Mouse (Mus musculus) duodenum, adult 2 months (tissue): ENCODE data around the gene Ctsj. TPM values are rescaled to one million over a fixed set of nuclear protein-coding genes. Genes with fewer than 3 reads are reported as not detected.

ENCODE experiments used
- polyA plus RNA-seq: library from polyadenylated mRNA; depleted of rRNA; stranded (reverse); fragments of >200 nt; gene quantifications from 2 replicates; pipeline ENCODE4 v1.2.3, GENCODE M21; 2012; ENCODE audit warnings: low replicate concordance; rRNA removed

The Ctsj gene
- polyA plus RNA-seq = not detected in 2 replicates

DNA sequence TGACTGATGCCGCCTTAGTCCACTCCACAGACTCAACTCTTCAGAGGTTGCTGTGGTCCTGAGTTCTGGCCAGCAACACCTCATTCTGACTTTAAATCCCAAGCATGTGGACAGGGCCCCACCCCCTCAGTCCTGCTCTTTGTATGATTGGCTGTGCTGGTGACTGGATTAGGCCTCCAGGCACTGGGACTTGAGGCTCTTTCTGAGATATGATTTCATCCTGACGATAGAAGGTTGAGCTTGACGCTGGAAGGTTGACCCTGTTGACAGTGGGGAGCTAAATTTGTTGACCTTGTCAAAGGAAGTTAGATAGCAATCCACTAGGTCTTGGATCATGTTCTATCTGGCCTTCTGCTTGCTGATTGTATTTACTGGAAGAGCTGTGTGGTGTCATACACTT lies at the start of gene Ctsj:
TSS of gene Ctsj (minus strand) at position 101 of the 400 bp plus-strand sequence.

DNA sequence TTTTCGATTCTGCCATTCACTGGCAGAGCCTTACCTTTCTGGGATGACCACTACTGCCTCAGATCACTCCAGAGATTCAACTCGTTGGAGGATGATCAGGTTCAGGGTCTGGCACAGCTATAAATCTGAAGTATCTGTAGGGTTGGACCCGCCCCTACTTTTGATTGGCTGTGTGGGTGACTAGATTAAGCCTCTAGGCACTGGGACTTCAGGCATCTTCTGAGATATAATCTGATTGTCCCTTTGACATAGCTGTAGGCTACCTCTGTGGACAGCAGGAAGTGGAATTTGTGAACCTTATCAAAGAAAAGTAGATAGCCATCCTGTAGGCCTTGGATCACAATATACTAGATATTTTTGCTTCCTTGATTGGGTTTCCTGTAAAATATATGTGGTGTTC lies 34.8 kb upstream of the Ctsj start, which contains the start of gene Ctsq:
TSS of gene Ctsq (minus strand) at position 101 of the 400 bp plus-strand sequence.

Other genes with a start within 250 kb of the Ctsj start
- not detected in 2 replicates for gene BC051665, start 219.6 kb downstream of the Ctsj start, polyA plus RNA-seq
- gene Ctsll3, start 203.1 kb downstream of the Ctsj start, polyA plus RNA-seq = not detected in 2 replicates
- not detected in 2 replicates for gene 4930486L24Rik, start 141.5 kb downstream of the Ctsj start, polyA plus RNA-seq
- gene Gm49392, start 109.1 kb downstream of the Ctsj start, polyA plus RNA-seq = not detected in 2 replicates
- gene Ctla2b, start 108.5 kb downstream of the Ctsj start, polyA plus RNA-seq = 0.16 TPM in 1 of 2 replicates, not detected in the other
- gene Tpbpb, start 101.1 kb downstream of the Ctsj start, polyA plus RNA-seq = not detected in 2 replicates
- gene Gm49393, start 70.4 kb downstream of the Ctsj start, polyA plus RNA-seq = not detected in 2 replicates
- not detected in 2 replicates for gene Gm49391, start 69.4 kb downstream of the Ctsj start, polyA plus RNA-seq
- gene Ctla2a, start 69.3 kb downstream of the Ctsj start, polyA plus RNA-seq = 0.17 and 0.44 TPM in 2 replicates
- not detected in 2 replicates for gene Tpbpa, start 64.0 kb downstream of the Ctsj start, polyA plus RNA-seq
- gene Ctsq, start 34.7 kb upstream of the Ctsj start, polyA plus RNA-seq = not detected in 2 replicates
- not detected in 2 replicates for gene Ctsr, start 158.3 kb upstream of the Ctsj start, polyA plus RNA-seq
- not detected in 2 replicates for gene Cts6, start 197.5 kb upstream of the Ctsj start, polyA plus RNA-seq
- not detected in 2 replicates for gene Cts8, start 249.4 kb upstream of the Ctsj start, polyA plus RNA-seq